Mouse (Mus musculus): ENCODE data around the gene Apela.

The Apela gene

GRCm38 (mm10) chr8:65037117-65037533 lies at the start of gene Apela:
Apela (minus strand) TSS chr8:65037336.
- no peak for DNase-seq (ENCODE audit: low read depth, low spot score)

DNA sequence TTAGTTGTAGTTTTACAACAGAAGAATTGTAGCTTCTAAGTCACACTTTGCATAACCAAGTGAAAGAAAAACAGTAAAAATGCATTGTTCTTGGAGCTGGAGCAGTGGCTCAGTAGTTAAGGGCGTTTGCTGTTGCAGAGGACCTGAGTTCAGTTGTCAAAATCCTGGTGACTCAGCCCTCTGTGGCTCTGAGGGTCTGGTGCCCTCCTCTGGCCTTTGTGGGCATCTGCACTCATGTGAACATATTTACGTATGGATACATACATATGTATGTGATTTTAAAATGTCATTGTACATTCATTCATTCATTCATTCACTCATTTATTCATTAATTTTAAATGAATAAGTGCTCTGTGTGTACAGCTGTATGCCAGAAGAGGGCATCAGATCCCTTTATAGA lies 48.5 kb upstream of the Apela start:
- DNase-seq (ENCODE audit: low read depth, low spot score) = peak; percentile 22

GRCm38 (mm10) chr8:65080731-65081130 lies 43.6 kb upstream of the Apela start:
- no peak for DNase-seq (ENCODE audit: low read depth, low spot score)

DNA sequence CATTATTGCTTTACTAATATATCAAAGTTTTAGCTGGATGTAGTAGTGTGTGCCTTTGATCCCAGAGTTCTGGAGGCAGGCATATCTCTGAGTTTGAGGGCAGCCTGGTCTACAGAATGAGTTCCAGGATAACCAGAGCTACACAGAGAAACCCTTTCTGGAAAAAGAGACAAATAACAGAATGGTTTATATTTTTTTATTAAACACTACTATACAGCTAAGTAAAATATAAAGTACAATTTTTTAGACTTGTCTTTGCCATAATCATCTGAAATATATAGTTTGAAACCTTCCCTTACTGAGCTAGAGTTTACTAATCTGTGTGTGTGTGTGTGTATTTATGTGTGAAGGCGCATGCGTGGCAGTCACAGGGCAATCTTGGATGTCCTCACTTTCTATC lies 37.6 kb upstream of the Apela start, which contains the start of gene Gm10663:
Gm10663 (plus strand) TSS at position 301 of the 400 bp plus-strand sequence.
- no peak for DNase-seq (ENCODE audit: low read depth, low spot score)

DNA sequence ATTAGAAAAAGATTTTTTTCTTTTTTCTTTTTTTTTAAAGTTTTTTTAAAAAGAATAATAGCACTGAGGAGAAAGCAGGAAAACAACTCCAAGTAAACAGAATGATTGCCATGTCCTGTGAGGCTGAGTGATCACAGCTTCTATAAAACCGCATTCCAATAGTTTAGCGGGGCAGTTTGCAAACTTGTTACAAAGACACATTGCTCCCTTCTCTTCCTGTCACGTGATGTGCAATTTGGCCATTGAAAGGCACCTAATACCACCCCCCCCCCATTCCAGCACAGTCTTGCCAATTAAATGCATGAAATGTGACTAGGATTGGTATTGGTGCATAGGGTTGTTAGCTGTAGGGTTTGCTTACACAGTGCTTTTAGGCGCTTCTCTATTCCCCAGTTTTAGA lies 33.9 kb upstream of the Apela start:
- DNase-seq (ENCODE audit: low read depth, low spot score) = no peak

GRCm38 (mm10) chr8:65068473-65068819 lies 31.3 kb upstream of the Apela start:
- no peak for DNase-seq (ENCODE audit: low read depth, low spot score)

DNA sequence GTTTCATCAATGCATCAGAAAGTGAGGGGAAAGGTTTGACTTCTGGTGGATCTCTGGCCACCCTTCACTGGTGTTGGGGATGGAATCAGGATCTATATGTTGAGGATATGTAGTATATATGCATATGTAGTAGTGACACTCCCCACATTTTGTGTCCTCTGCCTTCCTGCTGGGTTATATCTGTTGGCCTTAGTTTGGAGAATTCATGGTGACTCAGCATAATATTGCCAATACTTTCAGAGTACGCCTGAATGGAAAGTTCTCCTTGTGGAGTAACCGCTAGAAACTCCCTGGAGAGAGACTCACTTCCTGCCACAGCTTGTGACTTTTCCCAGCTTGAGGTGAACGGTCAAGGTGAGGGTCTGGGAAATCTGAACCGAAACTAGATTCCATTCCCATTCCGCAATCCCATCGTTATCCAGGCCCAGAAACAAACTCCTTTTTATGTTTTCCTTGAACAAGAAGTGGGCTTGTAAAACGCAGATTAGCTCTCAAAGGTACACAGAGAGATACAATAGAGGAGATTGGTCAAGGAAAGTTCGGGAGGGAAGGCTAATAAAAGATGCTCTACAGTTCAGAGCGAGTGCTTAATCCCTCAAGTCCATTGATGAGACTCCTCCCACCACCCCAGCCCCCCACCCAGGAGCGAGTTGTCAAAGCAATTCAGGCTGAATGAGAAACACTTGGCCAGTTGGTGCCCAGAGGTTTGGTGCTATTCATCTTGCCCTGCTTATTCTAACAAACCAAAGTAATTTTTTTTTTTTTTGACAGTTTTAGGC lies 30.7 kb upstream of the Apela start:
- DNase-seq (ENCODE audit: low read depth, low spot score) = no peak

- no peak for DNase-seq (ENCODE audit: low read depth, low spot score)
Measured at GRCm38 (mm10) chr8:65067031-65067430, 29.9 kb upstream of the Apela start.

DNA sequence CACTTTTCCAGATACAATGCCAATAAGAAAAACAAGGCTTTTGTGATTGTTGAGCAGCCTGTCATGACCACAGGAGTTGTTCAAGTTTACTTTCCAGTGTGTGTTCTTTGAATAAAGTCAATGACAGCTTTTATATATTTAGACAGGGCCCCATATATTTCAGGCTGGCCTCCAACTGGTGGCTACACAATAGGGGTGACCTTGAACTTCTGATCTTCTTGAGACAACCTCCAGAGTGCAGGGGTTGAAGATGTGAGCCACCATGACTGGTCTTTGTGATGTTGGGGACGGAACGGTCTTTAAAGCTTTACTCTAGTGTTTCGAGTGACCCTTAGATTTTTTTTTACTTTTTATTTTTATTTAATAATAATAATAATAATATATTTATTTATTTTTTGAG lies 28.5 kb upstream of the Apela start:
- no peak for DNase-seq (ENCODE audit: low read depth, low spot score)

DNA sequence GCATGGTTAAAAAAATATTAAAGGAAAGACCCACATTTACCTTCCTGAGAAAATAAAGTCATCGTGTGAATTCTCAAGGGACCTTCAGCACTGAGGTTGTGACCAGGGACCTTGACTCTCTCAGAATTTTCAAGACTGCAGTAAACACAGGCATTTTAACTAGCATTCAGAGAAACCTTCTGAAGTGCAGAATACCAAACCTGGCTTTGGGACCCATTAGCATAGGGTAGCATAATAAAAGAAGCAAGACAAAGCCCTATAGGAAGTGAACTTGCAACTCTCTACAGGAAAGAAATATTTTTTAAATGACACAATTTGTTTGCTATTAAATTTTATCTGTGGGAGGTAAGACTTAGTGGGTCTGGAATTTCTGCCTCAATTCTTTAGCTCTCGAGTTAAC lies 26.9 kb upstream of the Apela start:
- DNase-seq (ENCODE audit: low read depth, low spot score) = no peak

DNA sequence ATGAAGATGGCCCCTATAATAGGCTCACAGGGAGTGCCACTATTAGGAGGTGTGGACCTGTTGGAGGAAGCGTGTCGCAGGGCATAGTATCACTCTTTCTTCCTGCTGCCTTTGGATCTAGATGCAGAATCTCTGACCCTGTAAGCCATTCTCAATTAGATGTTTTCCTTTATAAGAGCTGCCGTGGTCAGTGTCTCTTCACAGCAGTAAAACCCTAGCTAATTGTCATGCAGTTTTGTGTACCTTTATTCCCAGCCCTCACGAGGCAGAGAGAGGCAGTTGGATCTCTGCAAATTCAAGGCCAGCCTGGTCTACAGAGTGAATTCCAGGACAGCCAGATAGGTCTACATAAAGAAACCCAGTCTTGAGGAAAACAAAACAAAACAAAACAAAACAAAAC lies 25.1 kb upstream of the Apela start:
- no peak for DNase-seq (ENCODE audit: low read depth, low spot score)

DNA sequence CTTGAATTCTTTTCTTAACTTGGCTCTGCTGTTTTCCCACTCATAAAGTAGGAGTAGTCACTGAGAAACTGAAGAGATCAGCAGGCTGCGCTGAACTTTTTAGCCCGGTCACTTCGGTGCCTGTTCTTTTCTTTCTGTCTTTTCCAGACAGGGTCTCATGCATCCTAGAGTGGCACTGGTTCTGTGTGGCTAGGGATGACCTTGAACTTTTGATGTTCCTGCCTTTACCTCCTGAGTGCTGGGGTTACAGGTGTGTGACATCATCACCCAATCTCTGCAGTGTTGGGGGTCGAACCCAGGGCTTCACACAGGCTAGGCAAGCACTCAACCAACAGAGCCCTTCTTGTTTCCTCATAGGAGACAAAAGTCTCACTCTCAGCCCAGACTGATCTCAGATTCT lies 19.6 kb upstream of the Apela start:
- no peak for DNase-seq (ENCODE audit: low read depth, low spot score)

- DNase-seq (ENCODE audit: low read depth, low spot score) = no peak
Measured at GRCm38 (mm10) chr8:65053968-65054367, 16.8 kb upstream of the Apela start.

DNA sequence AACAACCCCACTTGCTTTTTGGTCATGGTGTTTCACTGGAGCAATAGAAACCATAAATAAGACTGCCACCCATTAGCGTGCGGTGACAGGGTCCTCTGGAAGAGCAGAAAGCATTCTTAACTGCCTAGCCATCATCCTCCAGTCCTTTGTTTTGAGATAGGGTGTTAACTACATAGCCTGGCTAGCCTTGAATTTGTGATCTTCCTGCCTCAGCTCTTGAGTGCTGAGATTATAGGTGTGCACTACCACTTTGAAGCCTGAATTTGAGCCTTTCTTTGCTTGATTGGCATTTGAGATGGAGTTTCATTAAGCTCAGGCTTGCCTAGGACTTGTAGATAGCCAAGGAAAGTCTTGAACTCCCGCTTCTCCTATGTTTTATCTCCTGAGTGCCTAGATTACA lies 16.4 kb upstream of the Apela start:
- no peak for DNase-seq (ENCODE audit: low read depth, low spot score)

DNA sequence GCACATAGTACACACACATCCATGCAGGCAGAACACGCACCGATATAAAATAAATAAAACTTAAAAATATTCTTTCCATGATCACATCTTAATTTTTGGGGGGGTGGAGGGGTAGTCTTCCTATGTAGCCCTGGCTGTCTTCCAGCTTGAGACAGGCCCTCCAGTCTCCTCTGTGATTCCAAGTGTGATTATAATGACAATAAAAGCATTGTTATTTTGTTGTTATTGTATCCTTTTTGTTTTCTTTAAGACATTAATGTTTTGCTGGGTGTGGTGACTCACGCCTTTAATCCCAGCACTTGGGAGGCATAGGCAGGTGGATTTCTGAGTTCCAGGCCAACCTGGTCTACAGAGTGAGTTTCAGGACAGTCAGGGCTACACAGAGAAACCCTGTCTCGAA lies 10.7 kb upstream of the Apela start:
- no peak for DNase-seq (ENCODE audit: low read depth, low spot score)

DNA sequence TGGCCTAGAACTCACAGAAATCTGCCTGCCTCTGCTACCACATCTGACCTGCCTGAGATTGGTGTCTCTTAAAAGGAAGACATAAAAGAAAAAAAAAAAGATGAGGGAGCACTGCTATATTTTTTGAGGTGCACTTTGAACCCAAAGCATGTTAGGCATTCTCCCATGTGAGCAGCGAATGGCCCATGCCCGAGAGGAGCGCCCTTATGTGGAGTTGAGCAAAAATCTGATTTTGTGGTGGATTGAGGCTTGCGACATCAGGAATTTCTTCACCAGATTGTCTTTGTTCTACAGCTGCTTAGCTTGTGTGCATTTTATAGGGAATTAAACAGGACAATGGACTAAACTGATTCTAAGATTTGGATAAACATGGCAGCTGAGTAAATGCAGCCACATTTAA lies 10.1 kb upstream of the Apela start:
- no peak for DNase-seq (ENCODE audit: low read depth, low spot score)

DNA sequence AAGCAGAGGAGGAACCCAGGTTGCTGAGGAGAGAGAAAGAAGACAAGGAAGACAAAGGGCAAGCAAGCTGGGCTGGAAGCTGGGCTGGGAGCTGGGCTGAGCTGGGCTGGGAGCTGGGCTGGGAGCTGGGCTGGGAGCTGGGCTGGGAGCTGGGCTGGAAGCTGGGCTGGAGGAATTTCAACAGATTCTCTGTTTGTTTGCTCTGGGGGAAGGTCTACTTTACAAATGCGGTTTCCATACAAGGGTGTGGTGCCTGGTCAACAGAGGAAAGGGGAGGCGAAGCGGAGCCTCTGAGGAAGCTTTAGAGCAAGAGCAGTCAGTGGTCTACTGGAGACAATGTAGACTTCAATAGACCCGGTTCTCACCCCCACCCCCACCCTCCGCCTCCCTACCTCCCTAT lies 9.4 kb upstream of the Apela start:
- no peak for DNase-seq (ENCODE audit: low read depth, low spot score)

DNA sequence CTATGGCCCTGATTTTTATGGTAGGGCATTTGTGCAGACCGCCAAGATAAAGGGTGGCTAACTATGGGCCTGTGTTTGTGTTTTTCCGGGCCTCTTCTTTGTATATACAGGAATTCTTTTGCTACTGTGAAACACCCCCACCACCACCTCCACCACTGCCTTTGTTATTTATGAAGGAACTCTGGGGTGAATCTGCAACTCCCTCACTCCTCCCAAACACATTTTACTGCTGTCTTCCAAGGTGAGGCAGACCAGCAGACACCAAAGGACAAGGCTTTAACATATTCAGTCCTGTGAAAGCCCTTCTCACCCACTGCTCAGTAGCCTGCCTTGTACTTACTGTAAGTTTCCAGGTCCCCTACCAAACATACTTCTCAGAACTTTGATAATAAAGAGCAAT lies 3.0 kb downstream of the Apela start:
- no peak for DNase-seq (ENCODE audit: low read depth, low spot score)

DNA sequence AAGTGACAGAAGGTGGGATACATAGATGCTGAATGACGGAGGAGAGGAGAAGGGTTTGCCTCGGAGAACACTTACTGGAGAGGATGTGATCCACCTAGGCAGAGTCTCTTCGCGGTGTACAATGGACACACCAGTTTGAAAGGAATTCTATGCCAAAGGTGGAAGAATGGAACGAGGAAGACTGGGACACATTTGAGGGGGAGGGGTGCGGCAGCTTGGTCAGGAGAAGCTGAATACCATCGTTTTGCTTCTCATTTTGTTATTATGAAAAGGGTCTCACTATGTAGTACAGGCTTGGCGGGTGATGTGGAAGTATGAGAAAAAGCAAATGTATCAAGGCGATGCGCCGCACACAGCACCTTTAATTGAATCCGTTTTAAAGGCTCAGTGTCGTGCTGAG lies 4.1 kb downstream of the Apela start:
- no peak for DNase-seq (ENCODE audit: low read depth, low spot score)

GRCm38 (mm10) chr8:65032107-65032506 lies 5.0 kb downstream of the Apela start:
- DNase-seq (ENCODE audit: low read depth, low spot score) = no peak

DNA sequence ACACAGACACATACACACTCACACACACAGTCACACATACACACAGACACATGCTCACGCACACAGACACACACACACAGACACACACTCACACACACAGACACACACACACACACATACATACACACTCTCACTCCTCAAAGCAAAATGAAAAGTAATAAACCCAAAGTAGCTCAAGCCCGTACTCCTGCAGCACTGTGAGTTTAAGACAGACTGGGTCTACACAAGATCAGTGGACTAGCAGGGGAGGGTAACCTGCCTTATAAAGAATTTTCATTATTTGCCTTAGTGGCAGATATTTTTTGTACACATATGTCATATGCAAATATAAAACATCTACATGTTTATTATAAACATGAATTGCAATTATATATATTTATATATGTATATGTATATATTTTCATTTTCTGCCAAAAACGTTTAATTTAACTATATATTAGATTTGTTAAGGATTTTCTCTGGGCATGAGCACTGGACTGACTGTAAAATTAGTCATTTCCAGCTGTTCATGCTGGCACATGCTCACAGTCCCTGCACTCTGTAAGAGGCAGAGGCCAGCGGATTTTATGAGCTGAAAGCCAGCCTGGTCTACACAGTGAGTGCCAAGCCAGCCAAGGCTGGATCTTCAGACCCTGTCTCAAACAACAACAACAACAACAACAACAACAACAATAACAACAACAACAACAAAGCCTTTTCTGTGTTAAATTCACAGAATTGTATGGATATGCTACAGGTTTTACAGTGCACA lies 6.2 kb downstream of the Apela start:
- DNase-seq (ENCODE audit: low read depth, low spot score) = no peak

GRCm38 (mm10) chr8:65029776-65030175 lies 7.4 kb downstream of the Apela start:
- no peak for DNase-seq (ENCODE audit: low read depth, low spot score)

- no peak for DNase-seq (ENCODE audit: low read depth, low spot score)
Measured at GRCm38 (mm10) chr8:65028959-65029686, 8.0 kb downstream of the Apela start.
